Mouse (Mus musculus) layer of hippocampus, adult 9-11 months (tissue): Measurements from ENCODE around the gene Rprml.
"Not testable (repeated sequence)": the region's sequence is repeated elsewhere in the genome, so short reads cannot be mapped to it uniquely, and the experiment has no call there.

Experiments used
- DNase-seq: peaks from one replicate; pipeline ENCODE4 v3.0.0; 2022

The Rprml gene

GRCm38 (mm10) chr11:103666181-103666906, 17.0 kb downstream of the Rprml start:
- peak; percentile 92 for DNase-seq

- DNase-seq: no peak
Observed at GRCm38 (mm10) chr11:103666907-103667426, 17.6 kb downstream of the Rprml start.

- peak; percentile 81 for DNase-seq
Observed at GRCm38 (mm10) chr11:103675556-103675955, 26.2 kb downstream of the Rprml start.

DNA sequence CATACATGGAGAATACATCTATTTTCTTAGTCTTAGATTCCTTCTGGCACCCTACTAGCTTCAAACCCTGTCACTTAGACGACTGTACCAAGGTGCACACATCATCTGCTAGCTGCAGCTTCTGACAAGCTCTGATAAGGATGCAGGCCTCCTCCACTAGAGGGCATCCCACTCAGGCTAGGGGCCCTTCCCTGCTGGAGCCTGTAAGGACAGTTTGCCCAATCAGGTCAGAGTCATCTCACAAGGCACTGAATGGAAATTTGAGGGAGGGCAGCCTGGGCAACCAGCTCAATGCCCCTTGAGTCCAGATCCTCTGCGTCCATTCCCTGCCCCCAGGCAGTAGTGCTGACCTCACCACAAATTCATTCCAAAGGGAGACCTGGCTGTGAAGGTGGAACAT, 27.7 kb downstream of the Rprml start:
- not testable (repeated sequence) for DNase-seq

DNA sequence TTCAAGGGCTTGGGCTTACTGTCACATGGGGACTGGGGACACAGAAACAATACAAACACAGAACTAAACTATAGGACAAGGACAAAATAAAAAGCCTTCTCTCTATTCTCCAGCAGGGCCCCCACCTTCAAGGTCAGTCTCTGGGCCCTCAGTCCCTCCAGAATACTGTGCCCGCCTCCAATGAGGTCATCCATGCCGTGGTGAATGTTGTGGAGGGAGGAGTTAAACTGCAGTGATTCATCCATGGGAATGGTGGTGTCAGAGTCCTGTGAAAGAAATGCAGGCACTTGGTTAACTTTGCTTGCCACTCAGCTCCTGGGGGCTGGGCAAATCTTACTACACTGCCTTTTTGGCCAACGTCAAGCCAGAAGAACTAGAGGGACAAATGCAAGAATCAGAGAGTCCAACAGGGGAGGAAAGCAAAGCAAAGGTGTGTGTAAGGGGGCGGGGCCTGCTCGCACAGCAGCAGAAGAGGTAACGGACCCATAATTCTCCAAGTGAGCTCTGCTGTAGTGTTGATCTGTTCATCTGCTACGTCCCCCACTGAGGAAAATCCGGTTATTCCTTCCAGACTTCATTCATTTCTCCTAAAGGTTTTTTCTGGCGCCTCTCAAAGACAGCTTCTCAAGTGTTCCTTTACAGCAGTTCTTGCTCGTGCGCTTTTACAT, 34.4 kb downstream of the Rprml start:
- no peak for DNase-seq

DNA sequence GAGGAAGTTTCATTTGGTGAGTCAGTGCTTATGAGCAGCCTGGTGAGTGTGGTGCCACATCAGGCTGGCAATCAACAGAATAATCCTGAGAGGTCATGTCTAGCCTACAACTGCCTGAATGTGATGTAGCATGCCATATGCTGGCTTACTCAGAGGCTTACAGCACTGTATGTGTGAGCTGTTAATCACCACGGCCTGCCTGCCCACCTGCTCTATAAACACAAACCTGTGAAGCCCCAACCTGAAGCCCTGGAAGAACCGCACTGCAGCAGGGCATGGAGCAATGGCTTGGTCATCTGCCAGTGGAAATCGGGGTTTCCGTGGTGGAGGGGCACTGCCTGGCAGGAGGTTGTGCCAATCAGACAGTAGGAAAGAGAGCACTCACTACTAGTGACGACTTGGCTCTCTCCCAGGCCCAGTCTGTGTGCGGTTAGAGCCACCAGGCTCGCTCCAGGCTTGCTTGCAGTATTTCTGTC, 35.9 kb downstream of the Rprml start:
- DNase-seq: peak; percentile 86

DNA sequence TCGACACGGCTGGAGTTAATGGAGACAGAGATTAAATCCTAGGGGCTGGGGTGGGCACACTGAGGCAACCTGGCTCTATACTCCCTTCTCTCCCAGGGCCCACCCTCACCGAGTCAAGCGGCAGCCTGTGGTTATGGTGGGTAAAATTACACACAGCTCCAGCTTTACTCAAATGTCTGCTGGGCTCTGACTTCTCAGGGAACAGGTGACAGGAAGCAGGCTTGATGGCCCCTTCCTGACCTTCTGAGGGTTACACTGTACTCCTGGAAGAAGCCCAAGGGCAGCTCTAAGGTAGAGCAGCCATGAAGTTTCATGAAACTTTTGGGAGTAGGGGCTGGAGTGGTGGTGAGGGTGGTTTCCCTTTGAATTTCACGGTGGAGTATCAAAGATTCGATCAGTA, 37.3 kb downstream of the Rprml start:
- DNase-seq: no peak

DNA sequence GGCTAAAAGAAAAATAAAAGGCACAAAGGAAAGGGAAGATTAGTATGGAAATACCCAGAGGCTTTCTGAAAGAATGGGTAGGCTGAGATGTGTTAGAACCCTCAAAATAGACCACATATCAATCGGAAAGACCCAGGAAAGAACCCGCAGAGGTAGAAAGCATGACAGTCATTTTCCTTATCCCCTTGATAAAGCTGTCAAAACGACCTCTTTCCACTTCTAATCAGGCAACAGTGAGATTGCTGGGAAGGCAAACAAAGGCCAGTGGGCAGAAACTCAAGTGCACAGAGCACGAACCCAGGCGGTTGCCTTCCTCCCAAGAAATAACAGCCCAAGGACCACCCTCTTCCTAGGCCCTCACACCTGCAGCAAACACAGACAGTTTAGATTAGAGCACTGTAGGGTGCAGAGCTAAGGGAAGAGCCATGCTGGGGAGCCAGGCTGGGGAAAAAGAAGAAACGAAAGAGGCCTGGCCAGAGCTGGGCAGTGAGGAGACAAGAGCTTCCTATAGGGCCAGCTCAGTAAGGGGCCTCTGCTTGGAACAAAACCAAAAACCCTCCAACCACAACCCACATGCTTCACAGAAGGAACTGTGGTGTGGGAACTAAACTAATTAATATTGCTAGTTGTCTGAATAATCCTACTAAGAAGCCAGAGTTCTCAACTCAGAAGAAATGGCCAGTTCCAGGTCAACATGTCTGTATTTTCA, 39.1 kb downstream of the Rprml start:
- peak; percentile 43 for DNase-seq

- DNase-seq: no peak
Observed at GRCm38 (mm10) chr11:103688980-103689378, 39.6 kb downstream of the Rprml start.

- DNase-seq: no peak
Observed at GRCm38 (mm10) chr11:103691036-103691435, 41.7 kb downstream of the Rprml start.

- DNase-seq: no peak
Observed at GRCm38 (mm10) chr11:103693241-103693640, 43.9 kb downstream of the Rprml start.

- DNase-seq: peak; percentile 18
Observed at GRCm38 (mm10) chr11:103696851-103697564, 47.6 kb downstream of the Rprml start.

- peak; percentile 91 for DNase-seq
Observed at GRCm38 (mm10) chr11:103697565-103698176, 48.3 kb downstream of the Rprml start, which contains the start of gene Gosr2. Gene Gosr2, minus strand, starts transcription at chr11:103697898.

- DNase-seq: no peak
Observed at GRCm38 (mm10) chr11:103698226-103698625, 48.9 kb downstream of the Rprml start.
